Mouse (Mus musculus) megakaryocyte, embryonic 14.5 days (primary cell): ENCODE measurements at regions not wholly inside any gene's neighbourhood (a gene's known extent, or its start where the extent isn't known, plus 50 kb on each side); places are given as distances from the start of the nearest gene placed in this dataset.

ENCODE experiments used
- H3K27me3 ChIP-seq: replicated peaks from 2 replicates; pipeline ENCODE3; 2012; ENCODE audit warnings: inconsistent platforms
- H3K36me3 ChIP-seq: replicated peaks from 2 replicates; pipeline ENCODE3; 2012; ENCODE audit warnings: low read length, inconsistent platforms, mixed read lengths
- H3K4me1 ChIP-seq: 2 replicates; pipeline ENCODE4 v1.6.1; 2012; ENCODE audit warnings: inconsistent platforms
- H3K4me3 ChIP-seq: replicated peaks from 2 replicates; pipeline ENCODE3; 2012; ENCODE audit warnings: moderate library complexity, mild to moderate bottlenecking, inconsistent platforms
- H3K9me3 ChIP-seq: 2 replicates; pipeline ENCODE4 v1.6.1; 2012; ENCODE audit warnings: inconsistent platforms
- FLI1 ChIP-seq: IDR thresholded peaks from 2 replicates; pipeline ENCODE4 v1.6.1; 2012; ENCODE audit warnings: low read length, inconsistent platforms, mixed read lengths
- GATA1 ChIP-seq: IDR thresholded peaks from 3 replicates; pipeline ENCODE4 v1.6.1; 2012; ENCODE audit warnings: mixed read lengths, low read length, inconsistent platforms, borderline replicate concordance

GRCm38 (mm10) chr15:62284606-62285531 lies 1362.1 kb upstream of the A1bg start:
- TF ChIP-seq GATA1 (no peak), FLI1 (no peak)
- peaks cover 5% of the 10 kb centered on the region; the same call in 1 of the 2 replicates for H3K9me3 ChIP-seq
- no peaks in the 10 kb centered on the region for H3K36me3 ChIP-seq
- peaks cover 7% of the 10 kb centered on the region for H3K27me3 ChIP-seq
- peaks cover 54% of the 10 kb centered on the region for H3K4me1 ChIP-seq
- no peak overlapping the region for H3K4me3 ChIP-seq

- peaks cover 5% of the 10 kb centered on the region; the same call in 1 of the 2 replicates for H3K9me3 ChIP-seq
- H3K27me3 ChIP-seq, result peaks cover 7% of the 10 kb centered on the region
- no peaks in the 10 kb centered on the region for H3K36me3 ChIP-seq
- TF ChIP-seq FLI1 (no peak), GATA1 (no peak)
- no peak overlapping the region for H3K4me3 ChIP-seq
- peaks cover 49% of the 10 kb centered on the region for H3K4me1 ChIP-seq
Observed at GRCm38 (mm10) chr15:62283661-62284429, 1361.0 kb upstream of the A1bg start.

DNA sequence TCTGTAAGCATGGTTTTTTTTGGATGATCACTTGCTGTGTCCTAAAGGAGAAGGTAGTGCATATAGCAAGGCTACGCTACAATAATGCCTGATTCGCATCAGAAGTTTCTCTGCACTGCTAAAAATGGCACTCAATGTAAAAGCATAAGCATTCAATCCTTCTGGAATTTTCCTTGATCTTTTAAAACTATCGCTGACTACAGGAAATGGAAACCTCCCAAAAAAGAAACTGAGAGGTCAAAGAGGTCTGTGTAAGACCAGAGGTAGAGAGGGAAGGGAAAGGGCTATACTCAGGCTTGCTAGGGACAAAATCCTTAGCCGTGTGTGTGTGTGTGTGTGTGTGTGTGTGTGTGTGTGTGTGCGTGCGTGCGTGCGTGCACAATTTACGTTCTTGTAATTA lies 1359.8 kb upstream of the A1bg start:
- Histone ChIP-seq H3K4me3 (no peak overlapping the region), H3K4me1 (peaks cover 42% of the 10 kb centered on the region), H3K9me3 (peaks cover 5% of the 10 kb centered on the region; the same call in 1 of the 2 replicates), H3K27me3 (peaks cover 7% of the 10 kb centered on the region), H3K36me3 (no peaks in the 10 kb centered on the region)
- TF ChIP-seq FLI1, result no peak
- TF ChIP-seq GATA1, result no peak

DNA sequence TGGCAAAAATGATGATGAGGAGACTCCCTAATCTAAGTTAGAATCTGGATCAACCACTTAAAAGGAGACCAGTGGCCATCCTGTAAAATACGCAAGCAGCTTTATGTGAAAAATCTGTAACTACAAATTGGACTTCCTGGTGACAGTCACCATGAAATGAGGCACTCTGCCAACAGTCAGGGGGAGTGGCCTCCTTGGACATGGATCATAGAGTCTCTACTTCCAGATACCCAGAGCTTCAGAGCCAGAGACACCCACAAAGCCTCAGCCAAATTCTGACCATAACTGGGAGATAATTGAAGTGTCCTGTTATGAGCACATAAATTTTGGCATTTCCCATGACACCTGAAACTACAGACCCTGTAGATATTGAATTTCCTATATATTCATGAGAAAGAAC lies 1359.3 kb upstream of the A1bg start:
- peaks cover 5% of the 10 kb centered on the region; the same call in 1 of the 2 replicates for H3K9me3 ChIP-seq
- H3K4me3 ChIP-seq, result no peak overlapping the region
- peaks cover 37% of the 10 kb centered on the region for H3K4me1 ChIP-seq
- peaks cover 7% of the 10 kb centered on the region for H3K27me3 ChIP-seq
- no peak for TF ChIP-seq FLI1
- TF ChIP-seq GATA1, result no peak
- no peaks in the 10 kb centered on the region for H3K36me3 ChIP-seq

DNA sequence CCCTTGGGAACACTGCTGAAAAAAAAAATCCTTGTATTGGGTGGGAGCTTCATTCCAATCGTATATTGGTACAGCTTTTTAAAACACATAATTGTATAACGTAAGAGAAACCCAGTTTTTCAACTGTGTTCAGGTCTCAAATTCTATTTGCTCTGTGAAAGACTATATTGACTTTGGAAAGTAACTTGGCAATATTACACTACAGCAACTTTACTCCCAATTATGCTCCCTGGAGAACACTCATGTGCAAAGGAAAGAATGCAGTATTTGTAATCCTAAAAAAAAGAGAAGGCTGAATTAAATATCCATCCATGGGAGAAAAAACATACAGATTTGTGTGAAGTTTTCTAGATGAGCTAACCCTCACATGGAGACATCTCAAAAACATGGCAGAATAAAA lies 1356.7 kb upstream of the A1bg start:
- H3K27me3 ChIP-seq, result peaks cover 6% of the 10 kb centered on the region
- peaks cover 28% of the 10 kb centered on the region for H3K4me1 ChIP-seq
- TF ChIP-seq FLI1 (no peak), GATA1 (no peak)
- no peak overlapping the region for H3K4me3 ChIP-seq
- no peaks in the 10 kb centered on the region for H3K36me3 ChIP-seq
- H3K9me3 ChIP-seq, result peaks cover 14% of the 10 kb centered on the region

GRCm38 (mm10) chr15:62274818-62275217 lies 1352.0 kb upstream of the A1bg start:
- TF ChIP-seq FLI1, result no peak
- no peak for TF ChIP-seq GATA1
- H3K4me1 ChIP-seq, result no peaks in the 10 kb centered on the region; the same call in 1 of the 2 replicates

GRCm38 (mm10) chr15:62273855-62274488 lies 1351.2 kb upstream of the A1bg start:
- no peak for TF ChIP-seq FLI1
- TF ChIP-seq GATA1, result no peak
- Histone ChIP-seq H3K4me3 (no peak overlapping the region), H3K27me3 (peaks cover 6% of the 10 kb centered on the region), H3K36me3 (no peaks in the 10 kb centered on the region), H3K9me3 (peaks cover 15% of the 10 kb centered on the region), H3K4me1 (no peaks in the 10 kb centered on the region; the same call in 1 of the 2 replicates)

More at GRCm38 (mm10) chr15:62274818-62275217, 1352.0 kb upstream of the A1bg start:
- Histone ChIP-seq H3K9me3 (peaks cover 15% of the 10 kb centered on the region), H3K36me3 (no peaks in the 10 kb centered on the region), H3K4me3 (no peak overlapping the region), H3K27me3 (peaks cover 6% of the 10 kb centered on the region)

GRCm38 (mm10) chr15:62272755-62273154 lies 1349.9 kb upstream of the A1bg start:
- no peak for TF ChIP-seq GATA1
- TF ChIP-seq FLI1, result no peak
- peaks cover 19% of the 10 kb centered on the region for H3K9me3 ChIP-seq
- H3K4me1 ChIP-seq, result no peaks in the 10 kb centered on the region; the same call in 1 of the 2 replicates
- no peak overlapping the region for H3K4me3 ChIP-seq
- peaks cover 6% of the 10 kb centered on the region for H3K27me3 ChIP-seq
- H3K36me3 ChIP-seq, result no peaks in the 10 kb centered on the region

- H3K36me3 ChIP-seq, result no peaks in the 10 kb centered on the region
- H3K4me1 ChIP-seq, result peaks cover 5% of the 10 kb centered on the region; the same call in 1 of the 2 replicates
- H3K4me3 ChIP-seq, result no peak overlapping the region
- TF ChIP-seq FLI1, result no peak
- no peak for TF ChIP-seq GATA1
- H3K9me3 ChIP-seq, result peaks cover 19% of the 10 kb centered on the region
- H3K27me3 ChIP-seq, result peaks cover 4% of the 10 kb centered on the region
Observed at GRCm38 (mm10) chr15:62271428-62271827, 1348.6 kb upstream of the A1bg start.
